Mouse (Mus musculus) liver, postnatal 0 days (tissue): ENCODE data around the gene Sstr5.

Experiments used
- CTCF ChIP-seq: sonication (generic); IDR thresholded peaks from 2 replicates; pipeline ENCODE4 v1.5.1; 2016; ENCODE audit warnings: antibody characterized with exemption, low read depth
- EP300 ChIP-seq: IDR thresholded peaks from 2 replicates; pipeline ENCODE4 v1.6.1; 2016; ENCODE audit warnings: antibody characterized with exemption, low read depth, mild to moderate bottlenecking

DNA sequence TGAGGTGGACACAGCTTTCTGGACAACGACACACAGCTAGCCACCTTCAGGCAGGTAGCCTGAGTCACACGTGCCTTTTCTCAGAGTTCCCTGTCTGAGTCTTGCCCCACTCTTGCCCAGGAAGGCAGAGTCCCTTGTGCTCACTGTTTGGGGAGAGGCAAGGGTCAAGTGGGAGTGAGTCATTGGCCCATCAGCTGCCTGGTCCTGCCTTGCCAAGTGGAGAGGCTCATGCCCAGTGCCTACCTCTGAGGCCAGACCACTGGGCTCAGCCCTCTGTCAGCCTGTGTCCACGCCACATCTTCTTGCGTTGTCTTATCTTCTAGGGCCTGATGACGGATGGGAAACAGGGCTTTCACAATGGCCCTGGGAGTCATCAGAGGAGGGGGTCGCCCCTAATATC lies 29.3 kb downstream of the Sstr5 start:
- TF ChIP-seq EP300: no peak
- no peak for TF ChIP-seq CTCF
